Mouse (Mus musculus) right cerebral cortex, adult 18-20 months (tissue): ENCODE results near the gene Syn3.

Source experiments
- DNase-seq: peaks from one replicate; pipeline ENCODE4 v3.0.0; 2022; ENCODE audit warnings: mixed read lengths

Gene Syn3

DNA sequence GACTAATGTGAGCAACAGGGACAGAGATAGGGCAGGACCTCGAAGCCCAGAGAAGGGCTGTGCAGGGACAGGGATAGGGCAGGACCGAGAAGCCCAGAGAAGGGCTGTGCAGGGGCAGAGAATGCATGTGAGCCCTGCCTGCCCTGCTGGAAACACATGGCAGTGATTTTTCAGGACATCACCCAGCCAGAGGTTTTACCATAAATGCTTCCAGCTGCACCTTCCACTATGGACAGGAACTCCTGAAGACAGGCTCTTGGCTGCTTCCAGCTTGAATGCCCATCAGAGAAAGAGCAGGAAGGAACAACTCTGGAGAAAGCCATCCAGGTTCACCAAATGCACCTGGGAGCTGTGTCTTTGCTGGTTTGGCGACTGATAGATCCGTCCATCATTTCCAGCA, 131.3 kb downstream of the Syn3 start:
- DNase-seq: no peak

DNA sequence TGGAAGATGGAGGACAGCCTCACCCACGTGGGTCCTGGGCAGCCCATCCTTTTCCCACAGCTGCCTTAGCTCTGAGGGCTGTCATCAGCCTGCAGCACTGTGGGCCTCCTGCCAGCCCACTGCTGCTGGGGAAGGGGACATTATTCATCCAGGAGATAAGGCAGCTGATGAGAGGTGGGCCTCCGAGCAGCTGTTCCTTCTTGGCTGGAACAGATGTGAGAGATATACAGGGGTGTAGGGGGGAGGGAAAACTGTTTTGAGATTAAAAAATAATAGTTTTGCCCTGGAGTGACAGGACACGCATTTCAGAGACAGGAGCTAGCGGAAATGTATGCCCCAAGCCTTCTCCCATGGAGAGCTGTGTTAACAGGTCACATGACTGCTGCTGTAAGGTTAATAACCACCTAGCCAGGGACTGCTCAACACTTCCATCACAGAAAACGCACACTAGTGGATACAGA, 133.0 kb downstream of the Syn3 start:
- no peak for DNase-seq

DNA sequence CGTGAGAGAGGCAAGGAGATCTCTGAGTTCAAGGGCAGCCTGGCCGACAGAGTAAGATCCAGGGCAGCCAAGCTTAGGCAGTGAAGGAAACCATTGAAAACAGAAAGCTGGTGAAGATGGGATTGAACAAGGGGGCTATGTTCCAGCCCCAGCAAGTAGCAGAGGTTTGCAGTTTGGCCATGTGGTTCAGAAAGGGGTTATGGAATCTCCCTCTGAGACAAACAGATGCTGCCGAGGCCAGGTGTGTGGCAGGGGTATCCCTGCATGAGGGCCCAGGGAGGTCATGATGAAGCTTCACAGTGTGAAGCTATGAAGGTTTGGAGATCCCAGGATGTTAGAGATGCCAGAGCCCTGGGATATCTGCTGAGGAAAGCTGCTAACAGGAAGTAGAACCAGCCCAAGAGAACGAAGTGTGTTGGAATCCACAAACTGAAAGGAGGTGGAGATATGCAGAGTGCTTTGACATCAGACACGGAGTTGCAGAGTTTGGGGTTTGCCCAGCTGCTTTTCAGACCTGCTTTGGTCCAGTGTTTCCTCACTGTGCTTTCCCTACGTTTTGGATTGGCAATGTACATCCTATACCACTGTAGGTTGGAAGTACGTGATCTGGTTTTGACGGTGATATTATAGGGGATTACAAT, 134.9 kb downstream of the Syn3 start:
- no peak for DNase-seq

DNA sequence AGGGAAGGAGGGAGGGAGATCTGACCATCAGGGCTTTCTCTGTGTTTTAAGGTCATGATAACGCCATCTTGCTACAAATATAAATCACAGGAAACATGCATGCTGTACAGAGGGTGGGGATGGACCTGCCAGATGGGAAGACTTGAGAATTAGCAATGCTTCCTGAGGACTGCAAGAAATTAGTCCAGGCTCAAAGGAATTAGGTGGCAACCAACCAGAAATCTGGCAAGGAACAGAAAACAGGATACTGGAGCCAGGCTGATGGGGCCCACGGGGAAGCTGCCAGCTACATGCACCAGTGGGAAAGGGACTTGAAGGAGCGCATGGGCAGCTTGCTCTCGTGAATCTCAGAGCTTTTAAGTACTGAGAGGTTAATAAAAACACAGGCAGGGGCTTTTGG, 139.0 kb downstream of the Syn3 start:
- DNase-seq: no peak

DNA sequence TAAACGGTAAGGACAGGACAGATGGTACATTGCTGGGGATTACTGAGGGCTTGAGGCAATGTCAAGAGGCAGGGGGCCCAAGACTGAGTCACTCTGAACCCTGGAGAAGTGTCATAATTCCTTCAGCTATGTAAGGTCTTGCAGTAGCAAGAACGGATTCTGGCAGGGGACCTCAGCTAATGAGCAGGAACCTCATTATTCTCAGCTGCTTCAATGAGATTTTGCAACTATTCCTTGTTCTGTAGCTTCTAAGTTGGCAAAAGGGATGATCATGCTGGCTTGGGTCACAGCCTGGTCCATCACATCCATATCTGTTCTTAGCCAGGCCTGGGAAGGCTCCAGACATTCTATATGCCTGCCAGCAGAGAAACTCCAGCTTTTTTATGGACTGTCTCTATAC, 139.5 kb downstream of the Syn3 start:
- DNase-seq: no peak

DNA sequence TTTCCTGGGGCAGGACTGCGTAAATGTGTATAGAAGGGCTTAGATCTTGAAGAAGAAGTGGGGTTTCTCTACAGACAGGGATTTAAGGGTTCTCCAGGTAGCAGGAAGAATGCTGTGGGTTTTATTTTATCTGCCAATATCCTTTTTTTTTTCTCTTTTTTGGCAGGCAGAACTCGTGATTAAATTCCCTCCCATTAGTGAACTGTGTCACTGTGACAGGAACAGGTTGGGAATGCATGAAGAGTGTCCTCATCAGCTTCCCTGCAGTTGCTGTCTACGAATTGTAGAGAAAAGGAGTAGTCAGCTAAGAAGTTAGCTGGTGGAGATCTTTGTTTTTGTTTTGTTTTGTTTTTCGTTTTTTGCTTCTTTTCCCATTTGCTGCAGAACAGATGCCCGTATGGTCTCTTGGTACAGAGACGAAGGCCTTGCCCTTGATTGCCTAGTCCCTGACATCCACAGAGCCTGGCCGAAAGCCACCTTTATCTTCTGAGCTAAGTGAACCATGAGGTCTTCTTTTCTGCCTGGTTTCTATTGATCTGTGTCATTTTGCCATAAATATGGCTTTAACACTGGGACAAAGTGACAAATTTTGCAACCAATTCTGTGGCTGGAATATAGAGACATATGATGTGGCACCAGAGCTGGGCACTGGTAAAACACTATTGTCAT, 140.3 kb downstream of the Syn3 start:
- DNase-seq: no peak

DNA sequence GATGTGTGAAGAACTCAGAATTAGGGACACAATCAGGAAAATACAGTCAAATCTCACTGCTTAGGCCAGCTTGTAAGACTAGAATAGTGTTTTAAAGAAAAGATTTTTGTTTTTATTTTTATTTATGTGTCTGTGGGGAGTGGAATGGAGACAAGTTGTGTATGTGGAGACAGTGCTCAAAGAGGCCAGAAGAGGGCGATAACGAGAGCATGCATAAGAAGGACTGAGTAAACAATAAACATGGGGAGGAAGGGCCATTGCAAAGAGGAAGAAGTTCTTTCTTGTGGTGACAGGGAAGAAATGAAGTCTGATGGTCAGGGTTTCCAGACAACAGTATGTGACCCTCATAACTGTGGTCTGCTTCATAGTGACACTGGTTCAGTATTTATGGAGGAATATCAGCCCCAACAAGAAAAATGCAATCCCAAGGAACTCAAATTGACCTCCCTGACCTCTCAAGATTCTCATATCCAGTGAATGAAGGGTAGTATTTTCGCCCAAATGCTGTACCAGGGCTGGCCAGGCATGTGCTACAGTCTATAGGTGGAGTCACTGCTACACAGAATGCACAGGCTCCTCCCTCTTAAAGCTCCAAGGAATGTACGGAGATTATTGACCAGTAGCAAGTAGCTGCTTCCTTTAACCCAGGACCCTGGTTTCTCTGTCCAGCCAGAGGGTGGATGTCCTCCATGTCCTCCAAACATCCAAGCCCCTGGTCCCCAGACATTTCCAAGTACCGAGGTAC, 141.7 kb downstream of the Syn3 start:
- no peak for DNase-seq

DNA sequence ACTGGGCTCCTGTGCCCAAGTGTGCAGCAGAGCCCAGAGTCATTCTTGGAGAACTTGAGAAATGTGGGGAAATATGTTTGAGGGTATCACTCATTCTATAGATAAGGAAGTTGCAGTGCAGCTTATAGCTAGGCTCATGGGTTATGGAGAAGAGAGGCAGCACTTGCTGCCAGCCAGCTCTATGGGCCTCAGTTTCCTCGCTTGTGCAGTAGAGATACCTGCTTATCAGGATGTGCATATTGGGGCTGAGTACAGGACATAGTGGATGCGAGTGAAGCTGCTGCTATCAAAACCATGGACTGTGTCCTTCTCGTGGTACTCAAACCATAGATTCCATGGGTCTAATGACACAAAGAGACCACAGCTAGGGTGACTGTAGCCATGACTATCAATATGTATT, 146.2 kb downstream of the Syn3 start:
- DNase-seq: no peak

DNA sequence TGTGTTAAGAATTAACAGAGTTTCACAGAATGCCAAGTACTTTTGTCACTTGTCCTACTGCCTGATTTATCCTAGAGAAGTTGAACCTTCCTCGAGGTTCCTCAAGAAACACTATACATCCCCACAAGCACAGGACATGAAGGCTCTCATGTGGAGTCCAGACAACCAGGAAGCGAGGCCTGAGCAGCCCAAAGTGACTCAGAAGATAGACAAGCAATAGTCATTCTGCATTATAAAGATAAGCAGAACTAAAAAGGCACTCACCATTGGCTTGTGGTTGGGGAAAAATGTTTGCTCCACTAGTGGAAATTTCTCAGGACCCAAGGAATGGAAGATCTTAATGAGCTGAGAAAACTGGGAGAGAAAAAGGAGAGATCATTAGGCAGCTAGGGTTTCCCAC, 147.4 kb downstream of the Syn3 start:
- DNase-seq: no peak

DNA sequence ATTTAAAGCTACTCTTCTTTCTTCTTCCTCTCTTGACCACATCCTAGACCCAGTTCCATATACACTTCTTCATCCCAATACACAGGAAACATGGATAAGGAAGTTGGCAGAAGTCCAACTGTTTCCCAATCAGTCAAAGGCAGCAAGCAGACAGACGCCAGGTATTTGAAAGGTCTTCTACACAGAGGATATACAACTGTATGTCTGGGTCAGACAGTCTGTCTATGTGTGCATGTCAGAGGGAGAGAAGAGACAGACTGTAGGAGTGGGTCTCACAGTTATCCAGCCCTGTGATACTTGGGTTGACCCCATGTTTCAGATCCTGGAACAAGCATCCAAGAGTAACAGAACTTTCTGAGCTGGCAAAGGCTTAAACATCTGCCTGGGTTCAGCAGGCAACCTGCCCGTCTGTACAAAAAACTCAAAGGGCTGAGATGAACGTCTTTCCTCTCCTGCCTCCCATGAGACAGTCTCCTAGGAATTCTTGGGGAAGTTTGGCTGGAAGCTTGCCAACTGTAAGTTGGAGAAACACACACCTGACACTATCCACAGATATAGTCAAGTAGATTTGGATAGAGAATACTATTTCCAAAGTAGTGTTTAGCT, 152.4 kb downstream of the Syn3 start:
- DNase-seq: no peak

DNA sequence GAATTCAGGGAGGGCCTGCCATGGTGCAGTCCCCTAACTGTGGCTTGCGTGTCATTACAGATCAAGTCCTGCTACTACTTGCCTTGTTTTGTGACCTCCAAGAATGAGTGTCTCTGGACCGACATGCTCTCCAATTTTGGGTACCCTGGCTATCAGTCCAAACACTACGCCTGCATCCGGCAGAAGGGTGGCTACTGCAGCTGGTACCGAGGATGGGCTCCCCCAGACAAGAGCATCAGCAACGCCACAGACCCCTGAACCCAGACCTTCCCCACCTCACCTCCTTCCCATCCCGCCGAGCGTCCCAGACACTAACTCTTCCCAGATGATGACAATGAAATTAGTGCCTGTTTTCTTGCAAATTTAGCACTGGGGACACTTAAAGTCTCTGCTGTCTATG, 153.1 kb downstream of the Syn3 start:
- no peak for DNase-seq

DNA sequence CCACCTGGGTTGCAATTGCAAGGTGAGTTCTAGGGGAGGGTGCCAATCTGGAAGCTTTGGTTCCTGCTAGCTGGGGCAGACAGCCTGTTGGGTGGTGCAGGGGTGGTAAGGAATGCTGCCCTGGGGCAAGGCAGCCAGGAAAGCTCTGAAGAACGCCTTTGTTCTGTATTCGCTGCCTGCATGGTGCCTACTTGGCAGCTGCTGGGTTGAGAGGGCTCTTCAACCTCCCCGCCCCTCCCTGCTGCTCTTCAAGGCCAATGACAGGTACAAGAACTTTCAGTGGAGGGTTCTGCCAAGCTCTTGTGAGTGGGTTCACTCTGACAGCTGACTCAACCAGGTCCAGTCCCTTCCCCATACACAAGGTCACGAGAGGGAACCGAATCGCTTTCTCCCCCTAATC, 154.0 kb downstream of the Syn3 start:
- DNase-seq: no peak

DNA sequence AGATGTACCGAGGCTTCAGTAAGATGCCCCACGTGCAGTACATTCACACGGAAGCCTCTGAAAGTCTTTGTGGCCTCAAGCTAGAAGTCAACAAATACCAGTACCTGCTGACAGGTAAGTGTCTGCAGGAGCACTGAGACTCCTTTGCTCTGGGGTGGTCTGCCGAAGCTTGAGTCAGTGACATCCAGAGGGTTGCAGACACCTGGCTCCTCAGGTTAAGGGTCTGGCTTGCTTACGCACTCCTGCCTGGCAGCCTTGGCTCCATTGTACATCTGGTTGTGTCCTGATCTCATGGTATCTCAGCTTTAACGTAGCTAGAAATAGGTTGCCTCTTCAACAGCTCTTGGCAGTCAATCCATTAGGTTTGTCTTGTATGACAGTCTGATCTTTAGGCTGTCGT, 154.8 kb downstream of the Syn3 start:
- DNase-seq: no peak

DNA sequence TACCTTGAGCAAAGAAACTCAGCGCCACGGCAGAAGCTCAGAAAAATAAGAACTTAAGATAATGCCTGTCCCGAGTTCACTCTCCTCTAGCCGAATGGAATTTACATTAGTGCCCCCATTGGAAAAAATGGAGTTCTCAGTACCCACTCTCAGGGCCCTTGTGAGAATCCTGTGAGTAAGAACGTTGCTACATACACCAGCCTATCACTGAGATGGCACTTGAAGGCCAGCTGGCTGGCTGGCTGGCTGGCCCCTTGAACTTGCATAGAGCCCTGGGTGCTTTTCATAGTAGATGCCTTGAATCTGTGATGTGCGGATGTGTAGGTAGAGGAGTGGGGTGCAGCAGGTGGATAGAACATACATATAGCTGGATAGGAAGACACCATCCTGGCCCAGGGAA, 155.3 kb downstream of the Syn3 start:
- no peak for DNase-seq

DNA sequence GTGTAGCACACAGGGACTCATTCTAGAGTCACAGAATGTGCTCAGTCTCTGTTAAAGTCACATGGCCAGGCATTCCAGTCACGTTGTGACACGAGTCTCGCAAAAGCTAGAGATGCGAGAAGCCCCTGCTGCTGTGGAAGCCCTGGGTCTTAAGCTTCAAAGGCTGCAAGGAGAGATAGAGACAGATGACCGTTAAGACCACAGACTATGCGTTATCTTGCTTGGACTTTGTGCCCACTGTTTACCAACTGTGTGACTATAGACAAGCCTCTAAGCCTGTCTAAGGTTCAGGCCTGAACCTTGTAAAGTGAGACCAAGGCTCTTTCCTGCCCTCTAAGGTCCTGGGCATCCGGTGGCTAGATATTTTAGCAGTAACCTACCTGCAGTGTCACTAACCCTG, 156.0 kb downstream of the Syn3 start:
- no peak for DNase-seq

DNA sequence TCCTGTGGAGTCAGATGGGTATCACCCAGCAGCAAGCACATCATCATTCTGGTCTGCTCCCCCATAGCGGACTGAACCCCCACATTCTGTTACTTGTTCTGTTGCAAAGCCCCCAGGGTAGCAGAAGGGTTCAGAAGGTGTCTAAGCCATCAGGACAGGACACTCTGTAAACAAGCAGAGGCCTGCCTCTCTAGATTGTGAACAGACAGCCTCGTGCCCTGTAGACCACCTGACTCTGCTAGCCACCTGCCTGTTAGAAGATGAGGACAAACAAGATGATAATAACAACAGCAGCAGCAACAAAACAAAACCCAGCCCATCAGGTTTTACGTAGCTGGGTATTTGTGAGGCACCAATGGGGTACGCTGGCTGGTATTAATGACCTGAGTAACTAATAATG, 156.5 kb downstream of the Syn3 start:
- DNase-seq: no peak

DNA sequence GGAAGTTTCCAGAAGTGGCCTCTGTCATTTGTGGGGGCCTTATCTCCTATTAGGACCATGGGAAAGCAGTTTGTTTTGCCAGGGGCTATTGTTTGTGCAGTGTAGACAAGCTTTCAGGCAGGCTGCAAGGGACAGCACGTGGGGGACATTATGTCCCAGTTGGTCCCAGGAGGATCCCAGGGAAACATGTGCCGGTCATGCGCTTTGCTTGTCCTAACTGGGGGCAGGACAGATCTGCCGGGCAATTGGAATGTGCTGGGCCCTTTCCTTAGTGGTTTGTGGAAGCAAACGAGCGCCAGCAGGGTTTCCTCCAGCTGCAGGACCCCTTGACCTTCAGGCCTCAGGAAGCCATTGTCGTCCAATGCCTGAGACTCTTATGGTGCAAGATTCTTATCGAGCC, 157.1 kb downstream of the Syn3 start:
- DNase-seq: no peak

DNA sequence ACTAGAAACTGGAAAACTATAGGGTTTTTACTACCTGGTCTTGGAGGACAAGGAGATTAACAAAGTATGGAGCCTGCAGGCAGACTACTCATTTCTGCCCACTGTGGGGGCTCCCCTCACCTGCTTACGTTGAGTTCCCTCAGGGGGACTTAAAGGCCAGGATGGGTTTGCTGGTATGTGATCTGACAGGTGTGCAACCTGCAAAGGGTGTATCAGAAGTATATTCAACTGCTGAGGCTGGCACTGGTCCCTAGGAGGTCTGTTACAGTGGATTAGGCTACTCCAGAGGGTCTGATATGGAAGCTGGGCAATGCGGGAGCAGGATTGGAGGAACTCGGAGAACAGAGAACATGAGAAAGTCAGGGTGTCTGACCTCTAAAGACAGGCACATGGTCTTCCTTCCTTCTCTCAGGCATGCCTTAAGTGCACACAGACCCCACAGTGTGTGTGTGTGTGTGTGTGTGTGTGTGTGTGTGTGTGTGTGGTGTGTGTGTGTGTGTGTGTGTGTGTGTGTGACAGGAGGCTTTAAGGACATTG, 157.6 kb downstream of the Syn3 start:
- no peak for DNase-seq

DNA sequence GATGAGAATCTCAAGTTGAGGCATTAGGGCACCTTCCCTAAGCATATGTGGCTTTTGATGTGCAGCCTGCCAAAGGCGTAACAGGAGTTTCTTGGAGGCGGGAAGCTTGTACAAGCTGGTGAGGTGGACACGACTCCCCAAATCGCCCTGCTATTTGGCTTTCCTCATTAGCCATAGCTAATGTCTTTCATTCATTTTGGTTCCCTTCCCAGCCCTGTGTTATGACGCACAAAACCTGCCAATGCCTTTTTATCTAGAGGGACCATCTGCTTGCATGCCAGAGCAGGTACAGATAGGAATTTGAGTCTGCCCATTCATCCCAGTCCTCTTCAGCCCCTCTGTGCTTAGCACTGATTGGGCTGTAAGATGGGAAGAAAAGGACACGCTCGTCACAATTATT, 158.3 kb downstream of the Syn3 start:
- DNase-seq: no peak

DNA sequence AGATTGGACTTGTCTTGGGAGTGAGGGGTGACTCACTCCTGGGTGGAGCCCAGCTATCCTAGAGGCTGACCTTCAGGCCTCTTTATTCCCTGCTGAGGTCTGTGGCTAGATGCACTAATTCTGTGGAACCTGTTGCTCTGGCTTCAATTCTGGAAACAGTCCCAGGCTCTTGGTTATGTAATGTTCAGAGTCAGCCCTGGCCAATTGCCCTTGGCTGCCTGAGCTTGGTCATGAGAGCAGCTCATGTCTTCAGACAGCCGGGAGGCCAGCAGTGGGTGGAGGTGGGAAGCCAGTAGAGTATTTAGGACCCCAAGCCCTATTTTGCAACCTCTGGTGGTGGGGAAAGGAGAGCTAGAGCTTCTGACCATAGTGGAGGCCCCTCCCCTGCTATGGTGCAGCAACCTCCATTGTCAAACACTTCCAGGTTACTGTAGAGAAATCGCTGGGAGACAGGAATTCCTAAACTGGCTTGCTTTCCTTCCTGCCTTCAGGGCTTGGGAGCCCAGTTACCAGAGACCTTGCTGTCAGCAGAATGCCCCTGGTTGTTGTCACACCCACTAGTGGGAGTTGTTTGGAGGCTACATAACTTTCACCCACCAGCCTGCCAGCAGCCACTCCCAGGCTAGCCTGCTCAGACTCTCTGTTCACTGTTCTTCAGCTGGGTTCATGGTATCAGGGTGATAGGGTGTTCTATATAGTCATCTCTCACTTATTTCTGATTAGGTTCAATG, 158.9 kb downstream of the Syn3 start:
- peak; percentile 80 for DNase-seq

DNA sequence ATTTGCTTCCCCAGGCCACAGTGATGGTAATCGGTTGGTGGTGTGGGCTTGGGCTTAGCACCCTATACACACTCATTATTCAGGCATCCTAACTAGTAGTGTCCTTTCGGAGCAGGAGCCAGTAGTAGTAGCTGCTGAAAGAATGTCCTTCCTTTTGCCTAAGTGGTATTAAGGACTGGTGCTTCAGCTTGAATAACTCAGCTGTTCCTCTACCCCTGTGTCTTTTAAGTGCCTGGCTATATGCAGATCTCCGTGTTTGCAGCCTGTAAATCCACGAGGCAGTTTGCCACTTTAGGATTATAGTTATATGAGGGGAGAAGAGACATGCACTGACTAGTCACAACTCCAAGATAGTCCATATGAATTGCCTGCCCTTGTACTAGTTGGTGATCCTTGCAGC, 159.6 kb downstream of the Syn3 start:
- DNase-seq: no peak

DNA sequence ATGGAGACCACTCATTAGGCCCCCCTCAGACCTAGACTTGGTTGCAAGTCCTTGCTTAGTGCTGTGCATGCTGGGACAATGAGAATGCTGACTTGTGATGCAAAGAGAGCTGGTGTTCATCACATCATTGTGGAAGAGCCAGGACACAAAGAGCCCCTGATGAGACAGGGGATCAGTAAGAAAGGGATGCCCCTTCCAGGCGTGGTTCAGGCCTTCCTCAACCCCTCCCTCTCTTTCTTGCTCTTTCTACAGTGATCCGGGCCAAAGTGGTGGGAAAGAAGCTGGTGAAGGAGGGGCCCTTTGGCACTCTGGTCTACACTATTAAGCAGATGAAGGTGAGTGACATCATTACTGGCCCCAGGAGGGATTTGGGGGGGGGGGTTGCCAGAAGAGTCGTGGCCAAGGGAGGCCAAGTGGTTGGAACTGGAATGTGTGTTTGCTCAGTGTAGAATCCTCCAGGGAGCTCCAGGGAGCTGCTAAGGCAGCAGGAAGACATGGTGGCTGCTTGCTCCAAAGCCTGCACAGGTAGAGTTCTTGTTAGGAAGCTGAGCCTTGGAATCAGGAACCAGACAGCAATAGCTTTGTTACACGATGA, 160.5 kb downstream of the Syn3 start:
- no peak for DNase-seq

DNA sequence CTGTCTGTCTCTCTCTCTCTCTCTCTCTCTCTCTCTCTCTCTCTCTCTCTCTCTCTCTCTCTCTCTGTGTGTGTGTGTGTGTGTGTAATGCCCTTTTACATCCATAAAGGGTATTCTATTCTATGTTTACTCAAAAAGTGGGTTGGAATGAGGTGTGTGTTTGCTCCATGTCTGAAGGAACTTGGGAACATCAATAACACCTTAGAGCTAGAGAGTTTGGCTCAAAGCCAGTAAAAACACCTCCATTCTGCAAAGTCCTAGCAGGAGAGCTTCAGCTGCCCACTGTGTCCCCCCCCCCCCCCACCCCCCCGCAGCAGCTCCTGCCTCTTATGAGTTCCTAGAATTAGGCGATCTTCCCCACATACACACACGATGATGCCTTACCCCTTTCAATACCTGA, 161.5 kb downstream of the Syn3 start:
- DNase-seq: no peak
